Mouse (Mus musculus) frontal cortex, postnatal 25 days (tissue): ENCODE measurements at regions not wholly inside any gene's neighbourhood (a gene's known extent, or its start where the extent isn't known, plus 50 kb on each side); places are given as distances from the start of the nearest gene placed in this dataset.
"Not testable (repeated sequence)": the region's sequence is repeated elsewhere in the genome, so short reads cannot be mapped to it uniquely, and the experiment has no call there.

ENCODE experiments used
- DNase-seq, 2 experiments: peaks; one replicate each; pipeline ENCODE4 v3.0.0; 2022; ENCODE audit warnings: low spot score in 2 of 2

DNA sequence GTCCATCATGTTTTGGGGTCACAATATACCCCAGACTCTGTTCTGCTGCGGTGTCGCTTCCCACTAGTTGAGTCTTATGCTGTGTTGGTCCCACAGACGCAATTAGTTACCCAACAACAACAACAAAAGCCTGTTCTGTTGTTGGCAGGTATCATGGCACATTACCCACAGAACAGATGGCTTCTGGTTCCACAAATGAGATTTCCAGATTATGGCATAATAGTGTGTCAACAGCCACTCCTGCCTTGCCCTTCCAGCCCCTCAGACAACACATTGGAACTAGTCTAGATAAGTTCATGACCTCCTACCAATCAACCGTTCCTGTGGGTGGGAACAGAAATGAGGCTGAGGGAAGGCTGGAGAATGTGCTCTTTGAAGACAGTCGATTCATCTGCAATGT is 351.5 kb downstream of the Fut8 start:
- no peak for DNase-seq

DNA sequence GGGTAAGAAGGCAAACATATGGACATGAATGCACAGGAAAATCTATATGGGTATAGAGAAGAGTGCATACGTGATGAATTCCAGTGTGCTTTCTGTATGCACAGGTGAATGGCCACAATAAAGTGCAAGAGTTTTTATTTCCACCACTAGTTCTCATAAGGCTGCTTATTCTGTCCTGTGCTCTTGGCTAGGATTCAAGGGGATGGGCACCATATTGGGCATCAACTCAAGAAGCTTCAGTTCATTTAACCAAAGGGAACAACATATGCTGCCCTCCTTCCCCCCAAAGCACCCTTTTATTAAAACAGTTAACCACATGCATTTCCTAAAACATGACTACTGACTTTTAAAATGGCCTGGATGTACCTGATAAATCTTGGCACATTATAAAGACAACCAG is 356.2 kb downstream of the Fut8 start:
- no peak for DNase-seq

DNA sequence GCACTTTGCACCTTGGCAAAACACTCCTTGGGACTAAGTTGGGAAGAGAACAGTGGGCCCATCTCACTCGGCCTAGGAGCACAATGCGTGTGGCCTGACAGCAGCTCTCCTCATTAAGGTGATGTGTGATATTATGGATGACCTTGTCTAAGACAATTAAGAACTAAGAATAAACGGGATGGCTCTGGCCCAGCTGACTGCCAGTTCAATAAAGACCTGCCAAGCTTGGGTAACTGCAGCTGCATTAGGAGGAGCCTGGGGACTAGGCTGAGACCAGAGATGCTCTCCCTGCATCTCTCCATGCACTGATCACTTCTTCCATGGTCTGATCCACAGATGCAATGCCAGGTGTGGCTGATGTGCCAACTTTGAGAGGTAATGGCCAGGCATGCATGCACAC is 356.7 kb downstream of the Fut8 start:
- peak in 1 of 2 experiments; percentile 1 for DNase-seq

DNA sequence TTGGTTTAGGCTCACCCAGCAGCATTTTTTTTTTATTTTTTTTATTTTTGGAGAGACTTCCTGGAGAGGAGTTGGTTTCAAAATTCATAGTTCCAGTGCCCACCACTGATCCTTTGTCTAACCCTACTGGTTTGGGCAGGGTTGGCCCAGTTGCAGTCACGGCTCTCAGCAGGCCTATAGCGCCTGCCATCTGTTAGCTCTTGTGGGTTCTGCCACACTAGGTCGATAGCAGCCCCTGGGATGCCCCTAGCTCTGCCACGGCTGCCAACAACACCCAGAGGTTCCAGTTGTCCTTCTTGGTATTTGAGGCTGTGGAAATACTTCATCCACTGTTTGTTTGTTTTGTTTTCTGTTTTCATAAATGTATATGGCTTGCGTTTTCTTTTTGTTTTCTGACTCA is 357.9 kb downstream of the Fut8 start:
- DNase-seq = no peak

GRCm38 (mm10) chr12:77596676-77597075 is 358.8 kb downstream of the Fut8 start:
- DNase-seq = no peak

DNA sequence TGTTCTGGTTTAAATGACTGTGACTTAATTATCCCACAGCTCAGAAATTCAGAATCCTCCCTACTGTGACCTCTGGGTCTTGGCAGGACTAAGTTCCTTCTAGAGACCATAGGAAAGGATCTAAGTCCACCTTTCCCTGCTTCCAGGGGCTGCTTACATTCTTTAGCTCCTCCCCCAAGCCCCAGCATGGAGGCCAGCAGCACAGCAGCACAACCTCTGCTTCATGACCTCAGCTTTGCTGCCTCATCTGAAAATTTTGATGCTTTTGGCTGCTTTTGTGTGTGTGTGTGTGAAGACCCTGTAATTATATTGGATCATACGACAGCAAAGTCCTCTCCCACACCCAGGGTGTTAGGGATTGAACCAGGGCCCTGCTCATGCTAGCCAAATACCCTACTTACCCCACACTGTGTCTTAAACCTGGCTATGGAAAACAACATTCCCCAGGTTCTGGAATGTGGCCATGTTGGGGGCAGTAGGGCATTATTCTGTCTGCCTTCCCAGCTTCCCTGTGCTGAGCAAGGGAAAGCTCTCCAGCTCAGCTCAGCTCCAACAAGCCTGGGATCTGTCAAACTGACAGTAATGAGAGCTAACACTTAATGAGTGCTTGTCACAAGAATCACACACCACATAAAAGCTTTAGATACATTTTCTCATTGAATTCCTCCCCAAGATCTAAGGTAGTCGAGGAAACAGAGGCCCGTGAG is 359.9 kb downstream of the Fut8 start:
- DNase-seq = no peak

- no peak for DNase-seq
These were observed 360.4 kb downstream of the Fut8 start for GRCm38 (mm10) chr12:77598334-77598715.

DNA sequence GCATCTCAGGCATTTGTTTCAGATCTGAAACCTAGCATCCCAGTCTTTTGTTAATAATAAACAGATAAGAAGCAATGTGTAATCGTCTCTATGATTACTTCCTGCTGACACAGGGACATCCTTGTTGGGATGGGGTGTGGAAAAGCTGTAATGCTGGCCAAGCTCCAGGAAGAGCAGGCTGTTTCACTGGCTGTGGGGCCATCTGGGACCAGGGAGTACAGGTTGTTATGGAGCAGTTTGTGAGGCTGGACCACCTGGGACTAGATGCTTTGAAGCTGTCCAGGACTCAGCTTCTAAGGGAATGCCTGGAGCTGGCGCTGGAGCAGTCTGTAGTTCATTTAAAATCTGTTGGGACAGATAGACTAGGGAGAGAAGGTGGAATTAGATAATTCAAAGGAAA is 361.5 kb downstream of the Fut8 start:
- no peak for DNase-seq

DNA sequence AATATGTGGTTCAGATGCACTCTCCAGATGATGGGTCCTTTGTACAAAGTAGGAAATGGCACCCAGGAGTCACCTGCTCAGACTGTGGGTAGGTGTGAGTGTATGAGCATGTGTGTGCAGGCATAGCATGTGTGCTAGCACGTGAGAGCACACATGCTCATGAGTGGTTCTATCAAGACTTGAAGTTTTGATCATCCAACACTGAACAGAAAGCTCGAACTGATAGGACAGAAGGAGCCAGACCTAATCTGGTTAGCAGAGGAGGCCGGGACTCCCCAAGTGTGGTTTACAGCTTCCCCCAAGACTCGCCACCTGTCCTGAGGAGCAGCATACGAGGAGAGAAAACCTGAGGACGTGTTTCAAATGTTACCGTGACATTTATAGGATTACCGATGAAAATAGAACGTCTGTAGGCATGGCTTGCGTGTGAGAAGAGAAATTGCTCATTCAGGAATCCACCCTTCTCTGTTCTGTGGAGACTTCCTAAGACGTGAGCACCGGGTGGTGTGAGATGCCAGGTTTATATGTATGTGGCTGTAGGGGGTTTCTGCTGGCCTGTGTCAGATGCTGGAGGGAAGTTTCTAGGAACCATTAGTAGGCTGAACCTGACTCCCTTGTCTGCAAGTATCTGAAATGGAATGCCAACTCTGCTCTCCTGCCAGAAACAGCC is 366.0 kb downstream of the Fut8 start:
- no peak for DNase-seq

DNA sequence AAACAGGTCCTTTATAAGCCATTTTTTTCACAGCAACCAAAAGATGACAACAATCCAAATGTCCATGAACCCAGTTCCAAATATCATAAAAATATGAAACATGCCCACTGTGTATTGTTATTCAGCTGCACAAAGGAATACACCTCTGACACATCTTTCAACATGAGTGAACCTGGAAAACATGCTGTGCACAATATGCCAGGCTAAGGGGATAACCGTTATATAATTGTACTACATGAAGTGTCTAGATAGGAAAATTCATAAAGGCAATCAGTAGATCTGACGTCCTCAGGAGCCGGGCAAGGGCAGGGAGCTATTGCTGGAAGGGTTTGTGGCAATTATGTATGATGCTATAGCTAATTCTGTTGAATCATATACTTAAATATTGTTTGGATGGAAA is 379.6 kb downstream of the Fut8 start:
- no peak for DNase-seq

DNA sequence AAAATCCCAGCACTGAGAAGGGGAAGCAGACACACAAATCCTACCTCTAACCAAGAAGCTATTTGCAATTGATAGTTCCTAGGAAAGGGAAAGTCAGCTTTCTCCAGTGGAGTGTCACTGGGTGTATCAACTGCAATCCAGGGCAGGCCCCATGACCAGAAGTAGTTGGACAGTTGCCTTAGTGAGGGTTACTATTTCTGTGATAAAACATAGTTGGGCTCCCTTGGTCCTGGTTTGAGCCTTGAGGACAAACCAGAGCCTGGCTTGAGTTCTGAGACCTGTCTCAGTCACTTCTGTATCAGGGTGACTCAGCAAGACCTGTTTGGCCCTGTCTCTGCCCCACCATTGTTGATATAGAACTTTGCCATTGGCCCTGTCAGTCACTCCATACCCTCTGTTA is 384.3 kb downstream of the Fut8 start:
- DNase-seq = no peak

GRCm38 (mm10) chr12:77624323-77624722 is 386.4 kb downstream of the Fut8 start:
- not testable (repeated sequence) for DNase-seq

GRCm38 (mm10) chr12:77628358-77628850 is 390.5 kb downstream of the Fut8 start:
- no peak for DNase-seq

GRCm38 (mm10) chr12:77633981-77634650 is 396.2 kb downstream of the Fut8 start:
- no peak for DNase-seq

DNA sequence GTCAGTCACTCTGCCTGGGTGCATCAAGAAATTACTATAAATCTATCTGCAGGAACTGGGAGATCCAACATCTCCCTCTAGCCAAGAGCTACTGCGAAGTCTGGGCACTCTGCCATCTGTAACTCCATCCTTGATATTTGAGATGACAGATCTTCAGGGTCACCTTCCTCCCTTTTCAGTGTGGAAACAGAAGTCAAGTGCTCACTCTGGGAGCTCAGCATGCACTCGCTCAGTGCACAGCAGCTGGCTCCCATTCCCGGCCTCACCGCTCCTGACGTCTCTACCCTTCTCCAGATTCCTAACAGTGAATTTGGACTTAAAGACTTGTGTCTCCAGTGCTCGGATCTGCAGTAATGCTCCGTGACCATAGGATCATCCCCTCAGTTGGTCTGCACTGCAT is 400.3 kb downstream of the Fut8 start:
- DNase-seq = no peak

DNA sequence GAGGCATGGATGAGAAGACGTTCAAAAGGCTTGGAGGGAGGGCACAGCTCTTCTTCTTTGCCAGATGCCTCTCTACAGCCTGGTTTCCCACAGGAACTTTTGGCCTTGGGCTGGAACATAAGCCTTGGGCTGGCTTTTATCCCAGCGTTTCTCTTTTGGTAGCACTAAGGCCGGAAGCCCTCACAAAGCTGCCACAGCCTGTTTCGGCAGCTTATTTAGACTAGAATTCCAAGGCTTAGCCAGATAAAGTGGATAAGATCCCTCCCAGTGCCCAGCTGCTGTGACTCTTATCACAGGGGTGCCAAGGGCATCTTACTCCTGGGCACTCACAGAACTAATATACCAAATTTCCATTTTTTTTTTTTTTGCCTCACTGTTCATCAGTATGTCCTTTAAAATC is 404.4 kb downstream of the Fut8 start:
- DNase-seq = no peak

DNA sequence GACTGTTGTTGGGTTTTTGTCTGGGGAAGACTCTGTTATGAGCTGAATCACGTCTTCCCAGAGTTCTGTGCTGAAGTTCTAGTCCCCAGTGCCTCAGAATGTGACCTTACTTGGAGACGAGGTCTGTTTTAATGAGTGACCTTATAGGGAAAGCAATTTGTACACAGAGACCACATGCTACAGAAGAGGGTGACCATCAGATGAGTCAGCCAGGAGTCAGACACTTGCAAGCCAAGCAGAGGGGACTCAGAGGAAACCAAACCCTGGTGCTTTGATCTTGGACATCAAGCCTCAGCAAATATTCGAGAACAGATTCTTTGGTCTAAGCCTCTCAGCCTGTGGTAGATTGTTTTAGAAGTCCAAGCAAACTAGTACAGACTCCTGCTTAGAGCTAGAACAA is 409.9 kb downstream of the Fut8 start:
- no peak for DNase-seq

GRCm38 (mm10) chr12:77654282-77654681 is 416.4 kb downstream of the Fut8 start:
- no peak for DNase-seq

DNA sequence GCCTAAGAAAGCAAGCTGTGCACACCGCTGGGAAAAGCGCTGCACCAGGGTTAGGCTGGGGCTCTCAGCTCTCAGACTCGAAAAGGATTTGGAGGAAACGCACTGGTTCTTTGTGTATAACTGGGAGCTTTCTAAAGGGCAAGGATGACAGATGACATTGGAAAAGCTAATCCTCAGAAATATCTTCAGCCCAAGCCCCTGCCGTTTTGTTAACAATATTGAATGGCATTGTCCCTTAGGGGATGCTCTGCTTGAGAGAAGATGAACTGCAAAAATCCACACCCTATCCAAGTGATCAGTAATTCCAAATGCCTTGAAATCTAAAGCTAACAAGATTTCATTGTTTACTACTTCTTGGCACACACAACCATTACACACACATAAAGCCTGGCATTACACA is 419.1 kb downstream of the Fut8 start:
- DNase-seq = no peak

GRCm38 (mm10) chr12:77657878-77658277 is 420.0 kb downstream of the Fut8 start:
- no peak for DNase-seq

DNA sequence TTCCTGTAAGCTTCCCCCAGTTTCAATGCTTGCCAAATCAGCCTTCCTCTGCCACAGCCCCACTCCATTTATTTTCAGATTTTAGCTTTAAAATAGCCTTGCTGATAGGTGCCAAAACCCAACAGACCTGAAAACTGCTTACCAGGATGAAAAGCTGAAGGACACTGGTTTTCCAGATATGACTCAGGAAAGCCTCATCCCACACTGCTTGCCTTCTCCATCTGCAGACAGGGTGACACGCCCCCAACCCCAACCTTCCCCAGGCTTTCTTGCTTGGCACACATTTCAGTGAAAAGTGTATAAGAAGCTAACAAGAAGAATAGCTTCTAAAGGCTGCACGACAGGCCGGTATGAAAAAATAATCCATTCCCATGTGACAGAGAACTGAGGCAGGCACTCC is 425.3 kb downstream of the Fut8 start:
- peak in 1 of 2 experiments; percentile 15 for DNase-seq

DNA sequence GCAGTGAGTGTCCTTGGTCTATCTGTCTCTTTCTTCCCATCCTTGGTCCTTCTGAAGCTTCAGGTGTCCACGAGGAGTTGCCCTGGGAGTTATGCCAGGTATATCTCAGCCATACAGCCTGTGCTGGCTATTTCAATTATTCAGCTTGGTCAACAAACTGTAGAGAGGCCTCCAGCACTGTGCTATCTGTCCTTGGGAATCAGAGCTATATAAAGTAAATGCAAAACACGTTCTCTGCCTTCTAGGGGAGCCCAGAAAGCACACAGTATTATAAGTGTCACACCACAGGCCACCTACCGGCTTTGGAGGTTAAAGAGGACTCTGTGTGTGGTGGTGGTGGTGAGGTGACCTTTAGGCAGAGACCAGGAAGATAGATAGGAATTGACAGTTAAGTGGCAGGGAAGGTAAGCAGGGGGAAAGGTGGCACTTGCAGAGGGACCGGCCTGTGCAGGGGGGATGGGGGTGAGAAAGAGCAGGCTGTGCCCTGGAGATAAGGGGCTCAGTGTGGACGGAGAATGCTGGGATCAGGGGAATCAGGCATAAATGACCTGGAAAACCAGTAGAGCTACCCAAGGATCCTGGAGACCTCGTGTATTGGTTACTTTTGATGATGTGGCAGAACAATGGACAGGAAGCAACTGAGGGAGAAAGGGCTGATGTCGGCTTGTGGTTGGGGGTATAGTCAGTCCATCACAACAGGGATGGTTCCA is 425.9 kb downstream of the Fut8 start:
- no peak for DNase-seq
